Mouse (Mus musculus) activated CD4-positive, CD25-positive, alpha-beta regulatory T cell (primary cell): Measurements from ENCODE around the gene Fam118b. TPM values are rescaled to one million over a fixed set of nuclear protein-coding genes. Genes with fewer than 3 reads are reported as not detected.

Experiments
- polyA plus RNA-seq, 2 experiments: library from polyadenylated mRNA; unstranded; fragments of 100-300 nt; shearing (Covaris generic); gene quantifications; one replicate each; pipeline ENCODE4 v1.2.1; 2017

Fam118b gene
- 10 to 100 TPM; 47.9 to 55.6 TPM for polyA plus RNA-seq

GRCm38 (mm10) chr9:35267146-35267975, at the start of gene Fam118b, which contains the start of gene Rpusd4:
Gene Fam118b (minus strand): TSS chr9:35267805.
Gene Rpusd4 (plus strand): TSS chr9:35267865.

GRCm38 (mm10) chr9:35210542-35211474, 56.8 kb downstream of the Fam118b start, which contains the start of gene Foxred1:
Gene Foxred1 (minus strand): TSS chr9:35211055.

GRCm38 (mm10) chr9:35199772-35200471, 67.7 kb downstream of the Fam118b start, which contains the start of the genes Srpr and Tirap:
Gene Srpr (plus strand): TSS chr9:35200175.
Gene Tirap (minus strand): TSS chr9:35200291.

GRCm38 (mm10) chr9:35175251-35176123, 92.1 kb downstream of the Fam118b start, which contains the start of gene Dcps:
Gene Dcps (minus strand): TSS chr9:35176061.

Other genes starting within 250 kb of the Fam118b start
- gene St3gal4, start 148.5 kb downstream of the Fam118b start, polyA plus RNA-seq = 10 to 100 TPM; 34.2 to 38.1 TPM
- 10 to 100 TPM; 73.9 to 74.4 TPM for gene Dcps, start 91.7 kb downstream of the Fam118b start, polyA plus RNA-seq
- gene Srpr, start 67.6 kb downstream of the Fam118b start, polyA plus RNA-seq = 100 to 1,000 TPM in 1 of 2 experiments, 10 to 100 TPM in 1; 95.9 to 133 TPM
- 10 to 100 TPM in 1 of 2 experiments, 1 to 10 TPM in 1; 1.1 to 11.8 TPM for gene Tirap, start 67.5 kb downstream of the Fam118b start, polyA plus RNA-seq
- gene Foxred1, start 56.8 kb downstream of the Fam118b start, polyA plus RNA-seq = 10 to 100 TPM; 37.4 to 39.3 TPM
- 10 to 100 TPM; 38.9 to 39.2 TPM for gene Rpusd4, start 60 bp upstream of the Fam118b start, polyA plus RNA-seq
- gene Cdon, start 153.3 kb upstream of the Fam118b start, polyA plus RNA-seq = 1 to 10 TPM; 5.9 to 6.5 TPM